Mouse (Mus musculus) E14TG2a.4 (cell line): Measurements from ENCODE around the gene Sod2.
"Not testable (repeated sequence)": the region's sequence is repeated elsewhere in the genome, so short reads cannot be mapped to it uniquely, and the experiment has no call there.

Experiments used
- H3K27me3 ChIP-seq: 2 replicates; pipeline ENCODE4 v1.6.1; 2014; ENCODE audit warnings: low read length, control low read depth; ENCODE audit not compliant: insufficient read depth
- H3K36me3 ChIP-seq: 2 replicates; pipeline ENCODE4 v1.6.1; 2014; ENCODE audit warnings: low read length, control low read depth; ENCODE audit not compliant: insufficient read depth
- H3K4me1 ChIP-seq: replicated peaks from 2 replicates; pipeline ENCODE4 v1.6.1; 2014; ENCODE audit warnings: low read depth, low read length, control low read depth
- H3K4me3 ChIP-seq: replicated peaks from 2 replicates; pipeline ENCODE4 v1.5.1; 2014; ENCODE audit warnings: mild to moderate bottlenecking, low read length
- H3K9me3 ChIP-seq: 2 replicates; pipeline ENCODE4 v1.6.1; 2014; ENCODE audit warnings: low read length, control low read depth
- CTCF ChIP-seq: conservative IDR thresholded peaks from 2 replicates; pipeline ENCODE4 v1.5.1; 2014; ENCODE audit warnings: low read length
- NANOG ChIP-seq: IDR thresholded peaks from 2 replicates; pipeline ENCODE4 v1.6.1; 2014; ENCODE audit warnings: borderline replicate concordance, low read length, mixed read lengths
- POU5F1 ChIP-seq: IDR thresholded peaks from 2 replicates; pipeline ENCODE4 v1.6.1; 2014; ENCODE audit warnings: low read length, borderline replicate concordance

Gene Sod2

DNA sequence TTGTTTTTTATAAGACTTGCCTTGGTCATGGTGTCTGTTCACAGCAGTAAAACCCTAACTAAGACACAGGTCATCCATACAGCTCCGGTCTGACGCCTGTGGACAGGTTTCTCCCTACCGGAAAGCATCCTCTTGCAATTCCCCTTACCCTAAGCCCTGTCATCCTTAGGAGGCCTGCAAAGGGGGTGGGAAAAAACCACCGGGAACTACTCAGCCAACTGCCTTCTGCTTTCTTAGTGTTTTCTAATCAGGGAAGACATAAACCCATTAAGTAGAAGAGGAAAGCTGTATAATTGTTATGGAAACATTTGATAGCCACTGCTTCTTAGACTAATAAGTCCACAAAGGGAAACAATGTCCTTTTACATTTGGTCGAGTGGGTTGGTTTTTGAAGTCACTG is 338 bp downstream of the Sod2 start:
- Histone ChIP-seq H3K36me3 (peaks cover 23% of the 10 kb centered on the region), H3K4me1 (peaks cover 70% of the 10 kb centered on the region), H3K9me3 (no peaks in the 10 kb centered on the region), H3K4me3 (peak overlapping the region; percentile 98), H3K27me3 (no peaks in the 10 kb centered on the region)
- no peak for TF ChIP-seq CTCF
- no peak for TF ChIP-seq POU5F1
- TF ChIP-seq NANOG = no peak

DNA sequence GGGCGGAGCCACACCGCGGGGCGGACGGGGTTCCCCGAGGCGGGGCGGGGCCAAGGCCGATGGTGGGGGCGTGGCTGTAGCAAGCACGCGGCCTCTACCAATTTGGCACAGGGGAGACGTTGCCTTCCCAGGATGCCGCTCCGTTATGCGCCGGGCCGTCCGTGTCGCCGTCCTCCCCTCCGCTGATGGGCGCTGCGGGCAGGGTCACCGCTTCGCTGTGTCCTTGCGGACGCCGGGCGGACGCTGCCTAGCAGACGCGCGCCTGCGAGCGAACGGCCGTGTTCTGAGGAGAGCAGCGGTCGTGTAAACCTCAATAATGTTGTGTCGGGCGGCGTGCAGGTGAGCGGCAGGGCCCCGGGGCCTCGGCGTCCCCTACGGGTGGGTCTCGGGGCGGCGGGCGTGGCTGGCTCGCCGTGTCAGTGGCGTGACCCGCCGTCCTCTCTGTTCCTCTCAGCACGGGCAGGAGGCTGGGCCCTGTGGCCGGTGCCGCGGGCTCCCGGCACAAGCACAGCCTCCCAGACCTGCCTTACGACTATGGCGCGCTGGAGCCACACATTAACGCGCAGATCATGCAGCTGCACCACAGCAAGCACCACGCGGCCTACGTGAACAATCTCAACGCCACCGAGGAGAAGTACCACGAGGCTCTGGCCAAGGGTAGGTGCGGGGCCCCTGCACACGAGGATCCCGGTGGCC is 1.2 kb downstream of the Sod2 start:
- Histone ChIP-seq H3K27me3 (no peaks in the 10 kb centered on the region), H3K4me3 (peak overlapping the region; percentile 98)

DNA sequence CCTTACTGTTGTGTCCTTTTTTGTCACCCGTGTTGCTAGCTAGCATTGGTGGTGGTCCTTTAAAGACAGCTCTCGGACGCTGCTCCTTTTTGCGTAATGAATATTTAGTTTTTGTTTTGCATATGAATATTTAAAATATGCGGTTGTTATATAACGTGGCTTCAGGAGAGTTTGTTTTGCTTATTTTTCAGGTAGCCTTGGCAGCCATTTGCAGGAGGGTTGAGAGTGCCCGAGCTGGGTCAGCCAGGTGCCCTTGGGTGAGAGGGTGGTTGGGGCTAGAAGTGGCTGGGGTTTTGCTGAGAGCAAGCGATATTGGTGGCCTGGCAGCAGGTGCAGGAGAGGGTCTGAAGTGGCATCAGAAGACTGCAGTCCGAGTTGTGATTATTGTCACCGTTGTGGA is 1.9 kb downstream of the Sod2 start:
- peaks cover 63% of the 10 kb centered on the region for H3K4me1 ChIP-seq
- H3K4me3 ChIP-seq = peak overlapping the region; percentile 98
- TF ChIP-seq CTCF = no peak
- TF ChIP-seq POU5F1 = no peak
- no peak for TF ChIP-seq NANOG

More for the DNA sequence above, 1.2 kb downstream of the Sod2 start:
- no peak for TF ChIP-seq NANOG
- no peak for TF ChIP-seq POU5F1
- TF ChIP-seq CTCF = no peak
- H3K36me3 ChIP-seq = peaks cover 32% of the 10 kb centered on the region
- no peaks in the 10 kb centered on the region for H3K9me3 ChIP-seq
- peaks cover 68% of the 10 kb centered on the region for H3K4me1 ChIP-seq

DNA sequence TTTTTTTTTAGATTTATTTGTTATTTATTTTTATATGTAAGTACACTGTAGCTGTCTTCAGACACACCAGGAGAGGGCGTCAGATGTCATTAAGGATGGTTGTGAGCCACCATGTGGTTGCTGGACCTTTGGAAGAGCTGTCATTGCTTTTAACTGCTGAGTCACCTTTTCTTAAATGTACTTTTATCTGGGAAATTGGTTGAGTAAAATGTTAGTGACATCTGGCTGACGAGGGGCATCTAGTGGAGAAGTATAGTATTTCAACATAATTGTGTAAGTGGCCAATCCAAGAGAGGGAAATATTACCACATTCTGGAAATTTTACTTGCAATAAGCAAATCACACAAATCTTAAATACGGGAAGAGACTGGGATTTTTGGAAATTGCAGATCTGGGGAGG is 3.2 kb downstream of the Sod2 start:
- Histone ChIP-seq H3K36me3 (peaks cover 52% of the 10 kb centered on the region), H3K4me1 (peaks cover 51% of the 10 kb centered on the region), H3K9me3 (no peaks in the 10 kb centered on the region), H3K4me3 (no peak overlapping the region), H3K27me3 (no peaks in the 10 kb centered on the region)
- TF ChIP-seq NANOG = no peak
- TF ChIP-seq CTCF = peak; percentile 31
- TF ChIP-seq POU5F1 = no peak

More for the DNA sequence above, 1.9 kb downstream of the Sod2 start:
- Histone ChIP-seq H3K36me3 (peaks cover 38% of the 10 kb centered on the region), H3K27me3 (no peaks in the 10 kb centered on the region), H3K9me3 (no peaks in the 10 kb centered on the region)

DNA sequence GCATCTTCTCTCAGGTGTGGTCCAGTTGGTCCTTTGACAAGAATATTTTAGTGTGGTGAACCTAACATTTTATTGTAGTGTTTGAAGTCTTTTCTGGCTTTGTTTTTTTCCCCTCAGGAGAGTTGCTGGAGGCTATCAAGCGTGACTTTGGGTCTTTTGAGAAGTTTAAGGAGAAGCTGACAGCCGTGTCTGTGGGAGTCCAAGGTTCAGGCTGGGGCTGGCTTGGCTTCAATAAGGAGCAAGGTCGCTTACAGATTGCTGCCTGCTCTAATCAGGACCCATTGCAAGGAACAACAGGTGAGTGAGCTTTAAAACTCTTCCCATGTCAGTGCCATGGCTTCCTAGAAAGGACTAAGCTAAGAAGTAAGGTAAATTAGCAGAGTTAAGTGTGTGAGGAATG is 6.7 kb downstream of the Sod2 start:
- Histone ChIP-seq H3K9me3 (no peaks in the 10 kb centered on the region), H3K4me1 (peaks cover 33% of the 10 kb centered on the region), H3K27me3 (no peaks in the 10 kb centered on the region), H3K4me3 (no peak overlapping the region), H3K36me3 (peaks cover 74% of the 10 kb centered on the region)
- TF ChIP-seq POU5F1 = no peak
- TF ChIP-seq NANOG = no peak
- TF ChIP-seq CTCF = no peak

DNA sequence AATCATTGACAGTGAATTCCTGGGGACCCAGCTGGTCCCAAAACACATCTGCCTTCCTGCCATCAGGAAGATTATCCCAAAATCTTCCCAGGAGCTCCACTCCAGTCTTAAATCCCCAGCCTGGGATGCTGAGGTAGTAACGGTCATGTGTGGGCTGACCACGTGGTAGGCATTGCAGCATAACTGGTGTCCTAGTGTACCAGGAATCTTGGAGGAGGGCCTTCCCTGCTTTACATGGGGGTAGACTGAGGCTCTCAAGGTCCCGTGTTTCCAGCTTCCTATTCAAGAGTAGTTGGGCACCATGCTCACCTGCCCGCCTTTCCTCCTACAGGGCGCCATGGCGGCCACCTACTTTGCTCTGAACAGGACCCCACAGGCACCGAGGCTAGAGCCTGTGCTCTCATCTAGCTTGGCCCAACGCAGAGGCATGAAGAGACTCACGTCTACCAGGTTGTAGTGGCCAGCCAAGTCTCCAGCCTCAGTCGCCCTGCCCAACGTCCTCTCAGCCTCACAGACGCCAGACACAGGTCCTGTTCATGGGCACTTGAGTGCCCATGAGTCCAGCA is 30.1 kb downstream of the Sod2 start:
- not testable (repeated sequence) for H3K4me1 ChIP-seq, H3K36me3 ChIP-seq, H3K9me3 ChIP-seq, H3K27me3 ChIP-seq, H3K4me3 ChIP-seq

DNA sequence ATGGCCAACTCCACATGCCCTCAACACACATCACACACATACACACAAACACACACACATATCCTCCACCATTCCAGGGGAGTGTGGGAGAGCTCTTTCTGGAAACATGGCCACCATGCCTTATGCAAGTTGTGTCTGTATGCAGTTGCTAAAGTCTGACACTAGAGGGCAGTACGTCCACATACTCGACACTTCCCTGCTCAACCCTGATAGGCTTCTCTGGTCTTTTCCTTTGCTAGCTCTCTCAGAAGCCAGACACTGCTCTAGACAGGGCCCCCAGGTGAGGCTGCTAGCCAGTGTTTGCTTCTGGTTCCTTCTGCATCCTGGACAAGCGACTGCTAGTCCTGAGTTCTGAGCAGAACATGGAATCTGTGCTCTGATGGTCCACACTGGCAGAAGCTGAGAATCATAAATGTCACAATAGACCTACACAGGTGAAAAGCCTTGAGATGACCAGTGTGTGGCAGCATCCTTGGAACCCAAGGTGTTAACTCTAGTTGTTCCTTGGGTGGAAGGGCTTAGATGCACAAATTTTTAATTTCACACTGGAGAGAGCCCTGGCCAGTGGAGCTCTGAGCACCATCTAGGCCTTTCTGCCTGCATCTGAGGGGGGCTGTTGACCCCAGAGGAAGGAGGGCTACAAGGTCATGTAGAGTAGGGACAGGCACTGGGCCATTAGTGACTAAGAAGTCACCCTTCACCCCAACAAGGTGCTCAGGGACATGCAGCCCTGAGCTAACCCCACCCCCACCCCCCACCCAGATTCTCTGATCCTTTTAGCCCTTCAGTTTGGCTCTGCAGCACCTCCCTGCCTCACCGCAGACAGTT is 37.4 kb downstream of the Sod2 start:
- H3K36me3 ChIP-seq, H3K4me3 ChIP-seq, H3K27me3 ChIP-seq, H3K9me3 ChIP-seq, H3K4me1 ChIP-seq: not testable (repeated sequence)
- peak; percentile 31 for TF ChIP-seq CTCF

DNA sequence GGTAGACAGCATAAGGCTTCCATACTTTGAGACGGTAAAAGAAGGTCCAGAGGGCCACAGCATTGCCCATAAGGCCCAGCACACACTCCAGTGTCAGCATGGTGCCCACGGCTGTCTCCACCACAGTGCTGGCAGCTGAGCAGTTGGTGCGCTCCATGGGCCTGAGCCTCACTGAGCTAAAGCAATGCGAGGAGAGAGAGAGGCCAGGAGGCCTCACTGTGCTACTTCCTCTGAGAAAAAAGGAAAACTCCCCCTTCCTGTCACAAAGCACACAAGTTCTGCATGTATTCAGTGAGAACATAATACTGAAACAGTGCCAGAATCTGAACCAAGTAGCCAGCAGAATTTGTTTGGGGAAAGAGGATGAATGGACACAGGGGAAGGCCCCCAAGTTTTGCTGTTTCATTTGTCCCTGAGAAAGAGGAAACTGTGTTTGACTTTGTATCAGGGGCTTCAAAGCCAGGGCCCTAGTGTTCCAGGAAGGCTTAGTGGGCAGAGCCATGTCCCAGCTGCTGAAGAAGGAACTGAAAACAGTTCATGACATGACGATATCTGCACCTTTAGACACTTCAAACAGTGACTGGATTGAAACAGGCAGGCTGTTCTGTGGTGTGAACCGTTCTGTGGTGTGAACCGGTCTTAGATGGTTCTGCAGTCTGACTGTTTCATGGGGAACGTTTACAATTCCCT is 45.6 kb downstream of the Sod2 start, which contains the start of gene Gpr31b:
TSS of gene Gpr31b (minus strand) at position 173 of the 690 bp plus-strand sequence.
- not testable (repeated sequence) for H3K36me3 ChIP-seq, H3K4me3 ChIP-seq, H3K27me3 ChIP-seq, H3K4me1 ChIP-seq, H3K9me3 ChIP-seq

DNA sequence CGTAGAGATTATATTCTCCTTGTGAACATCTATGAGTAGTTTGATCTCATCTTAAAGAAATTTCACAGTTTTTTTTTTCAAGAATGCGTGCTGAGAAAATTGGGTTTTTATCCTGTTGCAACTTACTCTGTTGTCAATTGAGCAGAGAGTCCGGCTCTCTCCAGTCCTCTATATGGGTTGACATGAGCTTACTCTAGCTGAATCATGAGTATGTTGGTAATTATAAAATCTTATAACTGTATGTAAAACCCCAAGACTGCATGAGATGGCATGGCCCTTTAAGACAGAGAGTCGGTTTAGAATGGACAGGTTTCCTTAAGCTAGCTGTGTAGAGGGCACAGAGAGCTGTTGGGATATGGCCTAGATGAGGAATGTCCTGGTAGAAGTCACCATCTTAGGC is 54.2 kb downstream of the Sod2 start, which contains the start of gene Tcp10b:
TSS of gene Tcp10b (plus strand) at position 301 of the 400 bp plus-strand sequence.
- H3K9me3 ChIP-seq, H3K4me1 ChIP-seq, H3K4me3 ChIP-seq, H3K36me3 ChIP-seq, H3K27me3 ChIP-seq: not testable (repeated sequence)

DNA sequence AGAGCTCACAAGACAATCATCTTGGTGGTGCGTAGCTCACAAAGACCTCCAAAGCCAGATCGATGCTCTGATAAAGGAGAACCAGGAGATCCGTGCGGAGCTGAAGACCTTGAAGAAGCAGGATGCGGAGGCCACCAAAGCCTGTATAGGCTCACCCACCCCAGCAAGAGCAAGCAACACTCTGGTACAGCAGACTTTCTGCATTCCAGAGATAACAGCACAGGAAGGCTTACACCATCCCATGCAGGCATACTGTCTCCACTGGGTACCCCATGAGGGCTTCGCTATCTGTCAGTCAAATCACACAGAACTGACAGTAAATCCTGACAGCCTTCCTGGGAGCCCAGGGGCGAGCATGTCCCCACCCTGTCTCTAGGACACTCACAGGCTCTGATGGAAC is 56.2 kb downstream of the Sod2 start:
- H3K36me3 ChIP-seq, H3K9me3 ChIP-seq, H3K4me1 ChIP-seq, H3K27me3 ChIP-seq, H3K4me3 ChIP-seq: not testable (repeated sequence)

DNA sequence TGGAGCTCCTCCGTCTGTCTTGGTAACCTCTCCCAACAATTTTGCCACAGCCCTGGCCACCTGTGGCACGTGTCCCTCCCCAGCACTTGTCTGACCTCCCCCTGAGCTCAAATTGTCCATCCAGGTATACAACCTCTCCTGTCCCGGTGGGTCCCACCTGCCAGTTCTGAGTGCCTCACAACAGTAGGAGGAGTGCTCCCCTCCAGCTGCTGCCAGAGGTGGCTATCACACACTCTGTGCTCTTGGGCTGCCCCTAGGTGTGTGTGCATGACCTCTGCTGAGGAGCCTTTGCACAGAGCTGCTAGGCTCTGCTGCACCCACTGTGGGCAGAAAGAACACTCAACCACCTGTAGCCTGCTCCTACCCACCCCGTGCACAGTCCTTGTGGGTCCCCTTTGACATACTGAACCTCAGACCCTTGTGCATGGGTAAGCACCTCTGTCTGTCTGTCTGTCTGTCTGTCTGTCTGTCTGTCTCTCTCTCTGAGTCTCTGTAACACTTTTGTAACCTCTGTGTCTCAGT is 61.3 kb downstream of the Sod2 start:
- not testable (repeated sequence) for H3K36me3 ChIP-seq, H3K4me3 ChIP-seq, H3K4me1 ChIP-seq, H3K9me3 ChIP-seq, H3K27me3 ChIP-seq

DNA sequence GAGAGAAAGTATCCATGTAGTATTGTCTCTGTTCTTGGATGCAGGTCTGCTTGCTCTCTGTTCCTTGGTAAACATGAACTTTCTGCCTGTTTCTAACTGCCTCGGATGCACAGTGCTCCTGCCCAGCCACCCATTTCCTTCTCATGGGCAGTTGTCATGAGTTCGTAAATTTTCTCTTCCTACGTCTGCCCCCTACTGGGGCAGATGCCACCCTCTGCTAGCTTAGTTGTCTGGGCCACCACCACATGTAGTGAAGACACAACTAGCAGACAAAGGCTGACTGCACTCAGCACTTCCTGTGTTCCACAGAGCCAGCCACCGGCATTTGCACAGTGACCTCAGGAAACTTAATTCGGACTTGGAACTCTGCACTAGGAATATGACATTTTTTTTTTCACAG is 62.6 kb downstream of the Sod2 start:
- H3K27me3 ChIP-seq, H3K4me1 ChIP-seq, H3K4me3 ChIP-seq, H3K9me3 ChIP-seq, H3K36me3 ChIP-seq: not testable (repeated sequence)
